Mouse (Mus musculus): ENCODE results near the gene 2410015M20Rik.
"Not testable (repeated sequence)": the region's sequence is repeated elsewhere in the genome, so short reads cannot be mapped to it uniquely, and the experiment has no call there.

GRCm38 (mm10) chr17:56613893-56614292, 4.3 kb upstream of the 2410015M20Rik start:
- TF ChIP-seq CTCF (IDR thresholded peaks at IDR 0.05; ENCODE audit: borderline replicate concordance, insufficient read depth, low read depth, low read length); POLR2A (IDR thresholded peaks at IDR 0.05; ENCODE audit: borderline replicate concordance, insufficient read depth, low read length): not testable (repeated sequence)

Data from cerebellum, adult 2 months (tissue).